Mouse (Mus musculus) heart, postnatal 0 days (tissue): ENCODE results near the gene Slc23a4.

Source experiments
- CTCF ChIP-seq: IDR thresholded peaks from 2 replicates; pipeline ENCODE4 v1.5.1; 2016; ENCODE audit warnings: antibody characterized with exemption, control low read depth, low read depth
- EP300 ChIP-seq: IDR thresholded peaks from 2 replicates; pipeline ENCODE4 v1.6.1; 2016; ENCODE audit warnings: antibody characterized with exemption, low read depth

DNA sequence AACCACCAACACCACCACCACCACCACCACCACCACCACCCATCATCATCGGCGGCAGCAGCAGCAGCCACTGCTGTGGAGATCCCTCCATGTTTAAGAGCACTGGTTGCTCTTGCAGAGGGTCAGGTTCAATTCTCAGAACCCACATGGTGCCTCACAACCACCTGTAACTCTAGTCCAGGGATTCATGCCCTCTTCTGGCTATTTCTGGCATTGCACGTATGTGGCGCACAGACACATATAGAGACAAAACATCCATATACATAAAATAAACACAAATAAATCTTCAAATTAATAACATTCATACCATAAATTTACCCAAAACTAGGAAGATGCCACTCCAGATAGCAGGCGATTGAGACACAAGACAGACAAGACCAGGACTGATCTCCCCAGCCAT lies 22.5 kb upstream of the Slc23a4 start:
- TF ChIP-seq EP300 (no peak), CTCF (no peak)
